Mouse (Mus musculus): ENCODE results near the gene Tsr1.

Gene Tsr1

DNA sequence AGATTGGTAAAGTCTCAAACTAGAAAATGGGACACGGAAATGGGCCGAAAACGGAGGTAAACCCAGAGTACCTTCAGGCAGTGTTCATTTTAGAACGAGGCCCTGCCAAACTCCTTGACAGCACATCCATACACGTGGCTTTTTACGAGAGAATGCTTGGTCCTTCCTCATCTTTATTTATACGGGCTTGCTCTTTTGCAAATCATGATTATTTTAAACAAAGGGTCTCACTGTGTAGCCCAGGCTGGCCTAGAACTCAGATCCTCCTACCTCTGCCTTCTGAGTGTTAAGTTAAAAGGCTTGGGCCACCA lies 601 bp downstream of the Tsr1 start:
- DNase-seq: no peak

DNA sequence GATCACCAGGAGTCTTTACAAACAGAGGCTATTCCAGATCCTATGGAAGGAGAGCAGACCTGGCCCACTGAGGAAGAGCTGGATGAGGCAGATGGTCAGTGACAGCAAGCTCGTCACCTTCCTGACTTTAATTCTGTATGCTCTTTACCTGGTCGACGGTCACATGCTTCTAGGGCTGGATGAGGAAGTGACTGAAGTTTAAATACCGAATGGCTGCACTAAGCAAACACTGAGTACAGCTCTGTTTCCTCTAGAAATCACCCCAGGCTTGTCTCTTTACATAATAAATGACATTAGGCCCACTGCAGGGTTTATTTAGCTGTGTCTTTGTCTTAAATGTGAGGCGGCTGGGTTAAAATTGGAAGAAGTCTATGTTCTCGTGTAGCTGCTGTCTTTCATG lies 3.7 kb downstream of the Tsr1 start:
- DNase-seq: no peak

DNA sequence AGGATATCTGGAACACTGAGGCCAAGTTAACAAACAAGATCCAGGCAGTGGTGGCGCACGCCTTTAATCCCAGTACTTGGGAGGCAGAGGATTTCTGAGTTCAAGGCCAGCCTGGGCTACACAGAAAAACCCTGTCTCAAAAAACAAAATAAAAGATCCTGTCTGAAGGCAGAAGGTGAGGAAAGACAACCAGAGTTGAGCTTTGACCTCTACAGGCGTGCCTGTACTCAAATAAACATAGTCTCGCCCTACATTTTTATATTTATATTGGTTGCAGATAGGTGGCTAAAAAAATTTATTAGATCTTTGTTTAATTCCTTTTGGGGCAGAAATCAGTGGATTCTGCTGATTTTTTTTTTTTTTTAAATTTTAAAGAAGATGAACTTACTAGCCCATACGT lies 4.5 kb downstream of the Tsr1 start:
- DNase-seq: no peak

GRCm38 (mm10) chr11:74907850-74908249 lies 10.0 kb downstream of the Tsr1 start:
- no peak for DNase-seq

- DNase-seq: no peak
Observed at GRCm38 (mm10) chr11:74908618-74909399, 10.9 kb downstream of the Tsr1 start.

DNA sequence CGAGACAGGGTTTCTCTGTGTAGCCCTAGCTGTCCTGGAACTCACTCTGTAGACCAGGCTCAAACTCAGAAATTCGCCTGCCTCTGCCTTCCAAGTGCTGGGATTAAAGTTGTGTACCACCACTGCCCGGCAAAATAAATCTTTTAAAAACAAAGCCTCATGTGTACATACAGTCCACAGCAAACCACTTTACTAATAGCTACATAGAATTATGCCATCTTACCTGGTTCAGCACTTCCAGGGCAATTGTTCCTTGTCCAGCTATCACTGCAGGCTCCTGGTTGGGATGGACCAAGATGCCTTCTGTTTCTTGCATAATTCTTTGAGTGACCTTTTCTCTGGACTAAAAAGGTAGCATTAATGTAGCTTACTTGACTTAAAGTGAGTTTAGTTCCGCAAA lies 12.1 kb downstream of the Tsr1 start:
- DNase-seq: no peak

DNA sequence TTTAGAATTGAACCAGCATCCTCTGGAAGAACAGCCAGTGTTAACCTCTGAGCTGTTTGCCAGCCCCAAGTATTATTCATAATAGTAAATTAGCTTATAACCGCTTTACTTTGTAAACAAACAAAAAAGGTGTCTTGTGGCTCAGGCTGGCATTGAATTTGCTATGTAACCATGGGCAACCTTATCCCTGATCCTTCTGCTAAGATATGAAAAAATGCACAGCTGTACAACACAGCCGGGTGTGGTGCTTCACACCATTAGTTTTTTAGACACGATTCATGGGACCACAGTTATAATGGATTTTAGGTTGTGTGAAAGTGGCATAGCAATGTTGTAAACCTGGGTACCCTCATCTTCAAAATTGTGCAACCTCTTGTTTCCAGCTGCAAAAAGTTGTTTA lies 14.6 kb downstream of the Tsr1 start:
- no peak for DNase-seq

GRCm38 (mm10) chr11:74919249-74919648 lies 21.4 kb downstream of the Tsr1 start:
- no peak for DNase-seq

GRCm38 (mm10) chr11:74924149-74924548 lies 26.3 kb downstream of the Tsr1 start:
- no peak for DNase-seq

- DNase-seq: peak; percentile 90
Observed at GRCm38 (mm10) chr11:74925577-74926387, 27.9 kb downstream of the Tsr1 start, which contains the start of the genes Smg6 and Srr. TSS of gene Smg6 (plus strand) at chr11:74925823. TSS of gene Srr (minus strand) at chr11:74925948.

GRCm38 (mm10) chr11:74926388-74927005 lies 28.6 kb downstream of the Tsr1 start:
- DNase-seq: peak; percentile 26

GRCm38 (mm10) chr11:74927236-74927725 lies 29.4 kb downstream of the Tsr1 start:
- DNase-seq: no peak

DNA sequence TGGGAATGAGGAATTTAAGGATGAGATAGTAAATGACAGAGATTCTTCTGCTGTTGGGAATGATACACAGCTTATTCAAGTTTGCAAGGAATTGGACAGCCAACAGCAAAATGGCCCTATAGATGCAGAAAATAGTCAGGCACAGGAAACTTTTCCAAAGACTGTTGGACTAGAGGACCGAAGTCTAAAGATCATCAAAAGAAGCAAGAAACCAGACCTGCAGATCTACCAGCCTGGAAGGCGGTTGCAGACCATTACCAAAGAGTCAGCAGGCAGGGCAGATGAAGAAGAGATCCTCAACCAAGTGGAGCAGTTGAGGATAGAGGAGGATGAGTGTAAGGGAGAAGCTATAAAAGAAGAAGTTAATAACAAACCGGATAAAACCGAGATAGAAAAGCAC lies 31.2 kb downstream of the Tsr1 start:
- DNase-seq: no peak

DNA sequence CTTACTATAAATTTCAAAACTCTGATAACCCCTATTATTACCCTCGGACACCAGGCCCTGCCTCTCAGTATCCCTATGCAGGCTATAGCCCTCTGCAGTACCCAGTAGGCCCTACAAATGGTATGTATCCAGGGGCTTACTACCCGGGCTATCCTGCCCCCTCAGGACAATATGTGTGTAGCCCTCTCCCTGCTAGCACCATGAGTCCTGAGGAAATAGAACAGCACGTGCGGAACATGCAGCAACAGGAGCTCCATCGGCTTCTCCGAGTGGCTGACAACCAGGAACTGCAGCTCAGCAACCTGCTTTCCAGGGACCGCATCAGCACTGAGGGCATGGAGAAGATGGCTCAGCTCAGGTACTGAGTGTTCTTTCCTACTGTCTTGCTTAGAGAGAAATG lies 32.5 kb downstream of the Tsr1 start:
- DNase-seq: no peak

GRCm38 (mm10) chr11:74946348-74946747 lies 48.5 kb downstream of the Tsr1 start:
- DNase-seq: peak; percentile 25

GRCm38 (mm10) chr11:74954901-74955300 lies 57.0 kb downstream of the Tsr1 start:
- DNase-seq: peak; percentile 19

GRCm38 (mm10) chr11:74956006-74956405 lies 58.1 kb downstream of the Tsr1 start:
- DNase-seq: no peak

GRCm38 (mm10) chr11:74957600-74957999 lies 59.7 kb downstream of the Tsr1 start:
- DNase-seq: no peak
